Comparison of ENCODE assay signal across 13 mouse cellular contexts in genomic region chr8:74557539-74558464, GRCm38 (mm10).
DNase-seq lines count a peak whose midpoint lies in the region; ATAC-seq and TF ChIP-seq lines count a peak whose summit lies in the region.
"Had no signal": no experiment of that assay in that cellular context is flagged by ENCODE, and none has a peak within 500 bp of the region (broad histone marks: within the 10 kb centered on the region; RNA-seq: fewer than 3 reads in every experiment).

No protein-coding gene starts in this region.

- H3K4me2 ChIP-seq in lung, embryonic 15.5 days, result no peak overlapping the region
- no peak overlapping the region for H3K4me2 ChIP-seq in limb, embryonic 14.5 days (replicated peaks; ENCODE audit: low read depth, low read length, severe bottlenecking)
- no peak overlapping the region for H3K4me2 ChIP-seq in heart, embryonic 12.5 days
- H3K4me2 ChIP-seq: embryonic facial prominence, embryonic 15.5 days; liver, embryonic 13.5 days had no signal

- no peak overlapping the region for H3K4me3 ChIP-seq in lung, embryonic 15.5 days
- no peak overlapping the region for H3K4me3 ChIP-seq in lung, adult 2 months (replicated peaks; ENCODE audit: extremely low read depth, low read depth, low read length)
- no peak overlapping the region for H3K4me3 ChIP-seq in limb, embryonic 14.5 days (replicated peaks; ENCODE audit: low read length)
- H3K4me3 ChIP-seq in heart, embryonic 12.5 days, result no peak overlapping the region
- H3K4me3 ChIP-seq: embryonic facial prominence, embryonic 15.5 days; liver, embryonic 13.5 days had no signal

- peak; percentile 35; the same call in 1 of the 2 replicates for ATAC-seq in lung, embryonic 15.5 days (ENCODE audit: borderline replicate concordance, extremely low read depth, low FRiP score, low TSS enrichment)
- ATAC-seq in limb, embryonic 14.5 days (ENCODE audit: low FRiP score, low read depth), result peak; percentile 47
- ATAC-seq in heart, embryonic 12.5 days (ENCODE audit: insufficient number of reproducible peaks, low FRiP score), result no peak
- ATAC-seq in megakaryocyte progenitor cell, adult 5-6 weeks (replicated peaks; ENCODE audit: poor library complexity), result no peak

- no peaks in the 10 kb centered on the region for H3K4me1 ChIP-seq in lung, embryonic 15.5 days
- no peaks in the 10 kb centered on the region for H3K4me1 ChIP-seq in lung, adult 2 months (ENCODE audit: control insufficient read depth, insufficient read depth, low read length)
- peaks cover 11% of the 10 kb centered on the region for H3K4me1 ChIP-seq in limb, embryonic 14.5 days (ENCODE audit: control insufficient read depth, insufficient read depth, low read length)
- no peaks in the 10 kb centered on the region for H3K4me1 ChIP-seq in heart, embryonic 12.5 days (replicated peaks)
- H3K4me1 ChIP-seq: embryonic facial prominence, embryonic 15.5 days; liver, embryonic 13.5 days had no signal

- peak; percentile 23 for DNase-seq in embryo, embryonic 11 days
- DNase-seq in embryo, embryonic 10 days (ENCODE audit: low spot score), result no peak
- no peak for DNase-seq in lung, adult 2 months
- peak; percentile 22 for DNase-seq in brain, embryonic 18.5 days (ENCODE audit: low read depth, low spot score)
- DNase-seq in limb, embryonic 14.5 days (ENCODE audit: low spot score), result peak; percentile 83
- DNase-seq: cerebellum, adult 11 months; gastrocnemius, postnatal 25 days; heart, postnatal 4 days; liver, embryonic 13.5 days had no signal

- WGBS in lung, embryonic 15.5 days, result 43% methylated on average over 5 of the region's 5 CpGs
- 46% methylated on average over 5 of the region's 5 CpGs for WGBS in lung, adult 2 months
- 11% methylated on average over 5 of the region's 5 CpGs for WGBS in limb, embryonic 14.5 days
- WGBS in heart, embryonic 12.5 days, result 56% methylated on average over 5 of the region's 5 CpGs

- no peak for TF ChIP-seq POLR2A in lung, adult 2 months (IDR thresholded peaks at IDR 0.05; ENCODE audit: borderline replicate concordance, extremely low read depth, low read depth, low read length)
- TF ChIP-seq POLR2A in limb, embryonic 14.5 days (IDR thresholded peaks at IDR 0.05; ENCODE audit: borderline replicate concordance, extremely low read depth, insufficient read depth, insufficient read length), result no peak

- no peaks in the 10 kb centered on the region for H3K9me3 ChIP-seq in lung, embryonic 15.5 days
- no peaks in the 10 kb centered on the region for H3K9me3 ChIP-seq in limb, embryonic 14.5 days (ENCODE audit: control insufficient read depth, low read length)
- no peaks in the 10 kb centered on the region for H3K9me3 ChIP-seq in heart, embryonic 12.5 days (replicated peaks)
- H3K9me3 ChIP-seq: embryonic facial prominence, embryonic 15.5 days; liver, embryonic 13.5 days had no signal

- H3K9ac ChIP-seq in lung, embryonic 15.5 days, result no peak overlapping the region
- H3K9ac ChIP-seq in limb, embryonic 14.5 days (ENCODE audit: low read depth, low read length, severe bottlenecking), result no peak overlapping the region
- H3K9ac ChIP-seq in heart, embryonic 12.5 days, result no peak overlapping the region
- H3K9ac ChIP-seq: embryonic facial prominence, embryonic 15.5 days; liver, embryonic 13.5 days had no signal

- H3K36me3 ChIP-seq in lung, embryonic 15.5 days, result no peaks in the 10 kb centered on the region
- H3K36me3 ChIP-seq in limb, embryonic 14.5 days (ENCODE audit: control insufficient read depth, insufficient read depth, low read length), result no peaks in the 10 kb centered on the region
- H3K36me3 ChIP-seq in heart, embryonic 12.5 days, result no peaks in the 10 kb centered on the region
- H3K36me3 ChIP-seq: embryonic facial prominence, embryonic 15.5 days; liver, embryonic 13.5 days had no signal

- no peak overlapping the region for H3K27ac ChIP-seq in lung, embryonic 15.5 days
- H3K27ac ChIP-seq in limb, embryonic 14.5 days (replicated peaks; ENCODE audit: low read depth, low read length), result no peak overlapping the region
- H3K27ac ChIP-seq in heart, embryonic 12.5 days (ENCODE audit: poor library complexity, severe bottlenecking), result no peak overlapping the region
- H3K27ac ChIP-seq: embryonic facial prominence, embryonic 15.5 days; liver, embryonic 13.5 days had no signal

- no peak for TF ChIP-seq CTCF in lung, adult 2 months (IDR thresholded peaks at IDR 0.05; ENCODE audit: insufficient read depth, low read length)

- H3K27me3 ChIP-seq in lung, embryonic 15.5 days, result no peaks in the 10 kb centered on the region
- no peaks in the 10 kb centered on the region for H3K27me3 ChIP-seq in limb, embryonic 14.5 days (ENCODE audit: control insufficient read depth, insufficient read depth, low read length)
- no peaks in the 10 kb centered on the region for H3K27me3 ChIP-seq in heart, embryonic 12.5 days (replicated peaks)
- H3K27me3 ChIP-seq: embryonic facial prominence, embryonic 15.5 days; liver, embryonic 13.5 days had no signal

Comparison
In these comparisons a context has a peak if more than half of its experiments do, and no peak if none do; other contexts are left out.
1. DNase-seq: peak in embryo, embryonic 11 days (single experiment), brain, embryonic 18.5 days (single experiment) and limb, embryonic 14.5 days (single experiment); none in embryo, embryonic 10 days (single experiment) and lung, adult 2 months (single experiment).
2. ATAC-seq: peak in lung, embryonic 15.5 days (single experiment) and limb, embryonic 14.5 days (single experiment); none in heart, embryonic 12.5 days (single experiment) and megakaryocyte progenitor cell, adult 5-6 weeks (single experiment).